Mouse (Mus musculus) ES-CJ7 (cell line): ENCODE measurements around the gene Gm28961.
"Not testable (repeated sequence)": the region's sequence is repeated elsewhere in the genome, so short reads cannot be mapped to it uniquely, and the experiment has no call there.

Source experiments
- DNase-seq: peaks from one replicate; pipeline ENCODE4 v3.0.0; 2011; ENCODE audit warnings: low read depth, low spot score

Gm28961 gene

DNA sequence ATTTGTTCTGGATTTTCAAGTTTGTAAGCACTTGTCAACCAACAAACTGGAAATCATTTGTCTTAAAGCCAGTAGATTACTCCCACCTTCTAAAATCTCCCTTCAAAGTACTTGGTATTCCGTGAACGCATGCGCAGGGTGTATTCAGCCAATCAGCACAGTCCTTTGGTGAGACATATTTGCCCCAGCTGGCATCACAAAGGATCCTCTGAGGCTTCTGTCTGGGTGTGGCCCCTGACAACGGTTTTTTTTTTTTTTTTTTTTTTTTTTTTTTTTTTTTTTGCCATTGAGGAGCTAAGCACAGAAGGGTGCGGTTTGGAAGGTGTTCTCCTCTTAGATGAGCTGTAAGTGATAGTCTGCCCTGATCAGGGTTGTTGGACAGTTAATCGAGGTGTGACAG, at the start of gene Gm28961:
TSS of gene Gm28961 (plus strand) at position 301 of the 400 bp plus-strand sequence.
- DNase-seq: not testable (repeated sequence)
